In genomic region chr14:59441472-59441805, GRCm38 (mm10) we compare ENCODE assay signal across 7 mouse cellular contexts. TPM values are rescaled to one million over a fixed set of nuclear protein-coding genes. Genes with fewer than 3 reads are reported as not detected.
DNase-seq lines count a peak whose midpoint lies in the region; ATAC-seq and TF ChIP-seq lines count a peak whose summit lies in the region.

No protein-coding gene starts in this region.

- no peak for TF ChIP-seq CTCF in testis, adult 2 months (IDR thresholded peaks at IDR 0.05; ENCODE audit: control insufficient read depth, insufficient read depth, insufficient replicate concordance, low read depth, low read length)
- TF ChIP-seq CTCF in stomach, postnatal 0 days (IDR thresholded peaks at IDR 0.05; ENCODE audit: low read depth) = no peak

- TF ChIP-seq POLR2A in testis, adult 2 months (IDR thresholded peaks at IDR 0.05; ENCODE audit: control insufficient read depth, low read depth, low read length) = no peak

- no peak for TF ChIP-seq EP300 in stomach, postnatal 0 days (optimal IDR thresholded peaks at IDR 0.05)

- H3K9ac ChIP-seq in forebrain, embryonic 11.5 days (ENCODE audit: low read length) = peak overlapping the region; percentile 74
- peak overlapping the region; percentile 92 for H3K9ac ChIP-seq in liver, embryonic 12.5 days
- peak overlapping the region; percentile 85 for H3K9ac ChIP-seq in stomach, postnatal 0 days (ENCODE audit: low read length)

- H3K27me3 ChIP-seq in testis, adult 2 months (ENCODE audit: control insufficient read depth, insufficient read depth, low read length) = no peaks in the 10 kb centered on the region
- no peaks in the 10 kb centered on the region for H3K27me3 ChIP-seq in forebrain, embryonic 11.5 days (ENCODE audit: control insufficient read depth, insufficient read depth, low read length)
- H3K27me3 ChIP-seq in liver, embryonic 12.5 days (replicated peaks) = no peaks in the 10 kb centered on the region
- H3K27me3 ChIP-seq in stomach, postnatal 0 days (ENCODE audit: control insufficient read depth, insufficient read depth, low read length) = no peaks in the 10 kb centered on the region

- no peaks in the 10 kb centered on the region for H3K36me3 ChIP-seq in testis, adult 2 months (ENCODE audit: control insufficient read depth, insufficient read depth, low read length)
- no peaks in the 10 kb centered on the region for H3K36me3 ChIP-seq in forebrain, embryonic 11.5 days (ENCODE audit: control insufficient read depth, insufficient read depth, low read length)
- H3K36me3 ChIP-seq in liver, embryonic 12.5 days = peaks cover 6% of the 10 kb centered on the region
- no peaks in the 10 kb centered on the region for H3K36me3 ChIP-seq in stomach, postnatal 0 days (ENCODE audit: control insufficient read depth, insufficient read depth, low read length)

- peak overlapping the region; percentile 71 for H3K4me2 ChIP-seq in forebrain, embryonic 11.5 days (ENCODE audit: low read depth, low read length, severe bottlenecking)
- peak overlapping the region; percentile 74 for H3K4me2 ChIP-seq in liver, embryonic 12.5 days
- H3K4me2 ChIP-seq in stomach, postnatal 0 days (replicated peaks; ENCODE audit: low read depth) = peak overlapping the region; percentile 94

- H3K9me3 ChIP-seq in forebrain, embryonic 11.5 days (ENCODE audit: control insufficient read depth, low read length) = no peaks in the 10 kb centered on the region
- no peaks in the 10 kb centered on the region for H3K9me3 ChIP-seq in liver, embryonic 12.5 days (replicated peaks)
- H3K9me3 ChIP-seq in stomach, postnatal 0 days (ENCODE audit: control insufficient read depth, low read length) = no peaks in the 10 kb centered on the region

- no peak for DNase-seq in testis, postnatal 10 days (ENCODE audit: low spot score)
- DNase-seq in forebrain, embryonic 11.5 days (ENCODE audit: low spot score) = no peak
- DNase-seq in stomach, postnatal 0 days (ENCODE audit: low spot score) = no peak
- no peak for DNase-seq in cerebellum, adult 8-10 months
- no peak for DNase-seq in embryo, embryonic 10 days (ENCODE audit: low spot score)

- 12% methylated on average over 6 of the region's 6 CpGs for WGBS in forebrain, embryonic 11.5 days
- WGBS in liver, embryonic 12.5 days (ENCODE audit: insufficient replicate concordance) = 4% methylated on average over 6 of the region's 6 CpGs
- WGBS in stomach, postnatal 0 days = 4% methylated on average over 6 of the region's 6 CpGs

- peak overlapping the region; percentile 89 for H3K27ac ChIP-seq in testis, adult 2 months (ENCODE audit: control insufficient read depth, insufficient read depth, low read depth, low read length)
- H3K27ac ChIP-seq in forebrain, embryonic 11.5 days (ENCODE audit: low read depth, low read length) = no peak overlapping the region; the same call in 1 of the 2 replicates
- H3K27ac ChIP-seq in liver, embryonic 12.5 days = peak overlapping the region; percentile 90
- peak overlapping the region; percentile 92 for H3K27ac ChIP-seq in stomach, postnatal 0 days (replicated peaks)

- peak overlapping the region; percentile 96 for H3K4me3 ChIP-seq in testis, adult 2 months (ENCODE audit: control insufficient read depth, low read depth, low read length)
- peak overlapping the region; percentile 78 for H3K4me3 ChIP-seq in forebrain, embryonic 11.5 days (ENCODE audit: low read depth, low read length)
- peak overlapping the region; percentile 87 for H3K4me3 ChIP-seq in liver, embryonic 12.5 days
- peak overlapping the region; percentile 79 for H3K4me3 ChIP-seq in stomach, postnatal 0 days (ENCODE audit: low read depth, low read length)

- H3K4me1 ChIP-seq in testis, adult 2 months (ENCODE audit: control insufficient read depth, insufficient read depth, low read length) = no peaks in the 10 kb centered on the region
- H3K4me1 ChIP-seq in forebrain, embryonic 11.5 days (replicated peaks; ENCODE audit: control insufficient read depth, insufficient read depth, low read length) = no peaks in the 10 kb centered on the region
- H3K4me1 ChIP-seq in liver, embryonic 12.5 days = peaks cover 28% of the 10 kb centered on the region
- H3K4me1 ChIP-seq in stomach, postnatal 0 days (replicated peaks; ENCODE audit: control insufficient read depth, insufficient read depth) = peaks cover 3% of the 10 kb centered on the region

- 0 out of 2 replicates have a peak, but pooled peaks have one; percentile 15 for ATAC-seq in forebrain, embryonic 11.5 days (replicated peaks; ENCODE audit: low FRiP score)
- ATAC-seq in liver, embryonic 12.5 days = no peak
- no peak for ATAC-seq in stomach, postnatal 0 days (ENCODE audit: low FRiP score, low TSS enrichment)

RNA-seq across cellular contexts. Expression of gene Cab39l, which starts 0.7 kb away (rescaled TPM):
- polyA plus RNA-seq in testis, adult 2 months (2012; rRNA removed) = 26.6 and 34.7 TPM in 2 replicates
- polyA plus RNA-seq in forebrain, embryonic 11.5 days (2014; fragmentation: Nextera tagmentation; extraction: Ambion mirVana) = 43.4 and 47.7 TPM in 2 replicates
- 37.8 and 40.4 TPM in 2 replicates for polyA plus RNA-seq in liver, embryonic 12.5 days (2016; fragmentation: Nextera tagmentation; extraction: Ambion mirVana)
- 28.0 and 30.7 TPM in 2 replicates for polyA plus RNA-seq in stomach, postnatal 0 days (2015; fragmentation: Nextera tagmentation; extraction: Ambion mirVana)

RNA-seq across cellular contexts. Expression of gene Setdb2, which starts 0.8 kb away (rescaled TPM):
- polyA plus RNA-seq in testis, adult 2 months (2012; rRNA removed) = 4.5 and 5.6 TPM in 2 replicates
- 12.5 and 12.7 TPM in 2 replicates for polyA plus RNA-seq in forebrain, embryonic 11.5 days (2014; fragmentation: Nextera tagmentation; extraction: Ambion mirVana)
- 9.8 and 11.4 TPM in 2 replicates for polyA plus RNA-seq in liver, embryonic 12.5 days (2016; fragmentation: Nextera tagmentation; extraction: Ambion mirVana)
- 4.6 and 6.0 TPM in 2 replicates for polyA plus RNA-seq in stomach, postnatal 0 days (2015; fragmentation: Nextera tagmentation; extraction: Ambion mirVana)

RNA-seq across cellular contexts. Expression of gene Phf11c, which starts 46.3 kb away (rescaled TPM):
- 0.75 and 0.76 TPM in 2 replicates for polyA plus RNA-seq in testis, adult 2 months (2012; rRNA removed)
- 0.67 and 0.76 TPM in 2 replicates for polyA plus RNA-seq in forebrain, embryonic 11.5 days (2014; fragmentation: Nextera tagmentation; extraction: Ambion mirVana)
- 0.67 and 0.71 TPM in 2 replicates for polyA plus RNA-seq in liver, embryonic 12.5 days (2016; fragmentation: Nextera tagmentation; extraction: Ambion mirVana)
- 0.18 and 0.30 TPM in 2 replicates for polyA plus RNA-seq in stomach, postnatal 0 days (2015; fragmentation: Nextera tagmentation; extraction: Ambion mirVana)
